Mouse (Mus musculus) liver, embryonic 14.5 days (tissue): Measurements from ENCODE around the gene Mindy4b-ps.

Experiments
- CTCF ChIP-seq: IDR thresholded peaks from 2 replicates; pipeline ENCODE4 v1.5.1; 2016; ENCODE audit warnings: antibody characterized with exemption, low read depth, control low read depth
- EP300 ChIP-seq: IDR thresholded peaks from 2 replicates; pipeline ENCODE4 v1.6.1; 2016; ENCODE audit warnings: antibody characterized with exemption, low read depth

DNA sequence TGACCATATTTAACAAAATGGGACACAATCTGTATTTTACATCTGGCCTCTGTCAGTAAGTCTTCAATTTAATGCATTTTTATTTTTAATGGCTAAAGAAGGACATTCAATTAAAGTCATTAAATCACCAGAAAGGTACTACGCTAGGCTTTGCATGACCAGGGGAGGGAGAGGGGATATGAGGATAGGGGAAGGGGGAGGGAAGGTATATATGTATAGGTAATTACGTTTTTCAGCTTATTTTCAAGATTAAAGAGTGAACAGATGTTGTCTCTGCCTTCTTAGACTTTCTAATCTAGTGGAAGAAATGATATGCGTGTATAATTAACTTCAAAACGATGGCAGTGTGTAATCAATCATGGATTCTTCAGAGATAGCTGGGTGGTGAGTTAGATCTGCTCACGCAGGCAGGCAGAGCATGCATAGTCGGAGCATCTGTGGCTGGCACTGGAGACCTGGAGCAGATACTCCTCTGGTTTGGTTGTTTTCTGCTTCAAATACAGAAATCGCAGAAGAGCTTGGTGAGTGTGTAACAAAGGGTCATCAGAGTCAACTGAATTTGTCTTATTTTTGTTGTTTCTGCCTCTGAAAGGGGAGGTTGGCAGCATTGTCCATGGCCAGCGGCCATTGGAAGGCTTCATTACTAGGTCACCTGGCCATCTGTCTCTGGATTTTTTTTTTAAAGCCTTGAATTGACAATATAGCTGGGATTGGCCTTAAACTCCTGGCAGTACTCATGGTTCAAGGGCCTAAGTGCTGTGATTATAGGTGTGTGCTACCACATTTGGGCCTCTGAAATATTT, 70.1 kb downstream of the Mindy4b-ps start:
- TF ChIP-seq CTCF (no peak), EP300 (no peak)
